Mouse (Mus musculus) olfactory bulb, adult 2 months (tissue): ENCODE results near the gene Gng12.

Experiments used
- CTCF ChIP-seq: fragments of 200-500 bp; IDR thresholded peaks from 2 replicates; pipeline ENCODE4 v1.5.1; 2012; ENCODE audit warnings: low read depth, mild to moderate bottlenecking, low read length, moderate library complexity; ENCODE audit not compliant: insufficient read depth
- POLR2A ChIP-seq: fragments of 200-500 bp; IDR thresholded peaks from 2 replicates; pipeline ENCODE4 v1.6.1; 2012; ENCODE audit warnings: mild to moderate bottlenecking, low read depth, low read length, moderate library complexity; ENCODE audit not compliant: insufficient read depth

GRCm38 (mm10) chr6:66969446-66969845 is 73.2 kb downstream of the Gng12 start:
- TF ChIP-seq CTCF (no peak), POLR2A (no peak)
